Mouse (Mus musculus) intestine, embryonic 14.5 days (tissue): ENCODE results near the gene Olfr373. TPM values are rescaled to one million over a fixed set of nuclear protein-coding genes. Genes with fewer than 3 reads are reported as not detected.

Experiments used
- ATAC-seq: fragments of 200-750 bp; cut with Nextera tagmentation; replicated peaks from 2 replicates; pipeline ENCODE4 v1.8.0; 2017; ENCODE audit warnings: low read depth, moderate number of reproducible peaks, moderate TSS enrichment, moderate library complexity; ENCODE audit not compliant: low FRiP score, low TSS enrichment
- DNase-seq: peaks from one replicate; pipeline ENCODE4 v3.0.0-alpha.2; 2018; ENCODE audit warnings: low spot score
- H3K27ac ChIP-seq: fragments of 300-500 bp; sonication (generic); 2 replicates; pipeline ENCODE4 v1.5.1; 2014; ENCODE audit warnings: low read depth, mild to moderate bottlenecking, control low read depth
- H3K27me3 ChIP-seq: fragments of 300-500 bp; sonication (generic); replicated peaks from 2 replicates; pipeline ENCODE4 v1.6.1; 2014; ENCODE audit warnings: low read length, control low read depth; ENCODE audit not compliant: control insufficient read depth, insufficient read depth
- H3K36me3 ChIP-seq: fragments of 300-500 bp; sonication (generic); 2 replicates; pipeline ENCODE4 v1.6.1; 2014; ENCODE audit warnings: low read length, control low read depth; ENCODE audit not compliant: control insufficient read depth, insufficient read depth
- H3K4me1 ChIP-seq: fragments of 300-500 bp; sonication (generic); replicated peaks from 2 replicates; pipeline ENCODE4 v1.6.1; 2014; ENCODE audit warnings: low read length, control low read depth, mixed read lengths; ENCODE audit not compliant: control insufficient read depth, insufficient read depth
- H3K4me2 ChIP-seq: fragments of 300-500 bp; sonication (generic); 2 replicates; pipeline ENCODE4 v1.6.1; 2014; ENCODE audit warnings: low read length
- H3K4me3 ChIP-seq: fragments of 300-500 bp; sonication (generic); 2 replicates; pipeline ENCODE4 v1.5.1; 2014; ENCODE audit warnings: low read depth, low read length, control low read depth, mixed read lengths
- H3K9ac ChIP-seq: fragments of 300-500 bp; sonication (generic); 2 replicates; pipeline ENCODE4 v1.6.1; 2014; ENCODE audit warnings: mild to moderate bottlenecking, low read length
- H3K9me3 ChIP-seq: fragments of 300-500 bp; sonication (generic); 2 replicates; pipeline ENCODE4 v1.6.1; 2016; ENCODE audit warnings: low read length, control low read depth; ENCODE audit not compliant: control insufficient read depth
- WGBS: fragments of 180-500 bp; shearing (Covaris S2); extraction: QIAGEN DNeasy Blood & Tissue Kit; methylation state at CpG from one replicate; pipeline ENCODE4 v1.1.7; 2014; 5-methylcytosine and 5-hydroxymethylcytosine counted together
- polyA plus RNA-seq: library from polyadenylated mRNA; unstranded; fragments of >200 nt; fragmentation: Nextera tagmentation; extraction: Ambion mirVana; gene quantifications from 2 replicates; pipeline ENCODE4 v1.2.1, GENCODE M21; 2014

The Olfr373 gene
- polyA plus RNA-seq, 1 experiment from 2014 or later, result 0.11 TPM

GRCm38 (mm10) chr8:72147266-72147665, 64.3 kb downstream of the Olfr373 start:
- H3K27ac ChIP-seq, result no peak overlapping the region; the same call in 1 of the 2 replicates
- H3K4me3 ChIP-seq, result no peak overlapping the region
- DNase-seq (no peak), ATAC-seq (no peak)
- no peaks in the 10 kb centered on the region for H3K9me3 ChIP-seq
- H3K4me1 ChIP-seq, result no peaks in the 10 kb centered on the region
- no peak overlapping the region for H3K9ac ChIP-seq
- H3K4me2 ChIP-seq, result no peak overlapping the region
- no peaks in the 10 kb centered on the region for H3K27me3 ChIP-seq
- peaks cover 99% of the 10 kb centered on the region for H3K36me3 ChIP-seq
- WGBS, result 61% methylated on average over 2 of the region's 2 CpGs

DNA sequence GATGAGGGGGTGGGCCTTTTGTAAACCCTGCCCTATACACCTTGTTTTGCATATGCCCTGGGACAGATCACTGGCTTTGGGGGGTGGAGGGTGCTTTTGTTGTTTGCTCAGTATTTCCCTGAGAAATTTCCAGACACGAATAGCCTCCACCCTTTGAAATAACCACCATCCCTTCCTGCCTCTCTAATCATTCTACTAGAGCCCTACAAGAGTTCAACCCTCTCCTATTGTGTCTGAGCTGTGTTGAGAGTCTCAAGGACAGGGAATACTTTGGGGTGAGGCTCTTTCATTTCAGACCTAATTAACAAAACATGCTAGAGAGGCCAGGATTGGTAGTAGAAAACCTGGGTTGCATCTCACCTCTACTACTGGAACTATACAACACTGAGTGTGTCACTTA, 66.1 kb downstream of the Olfr373 start:
- no peak for ATAC-seq
- no peak overlapping the region for H3K4me2 ChIP-seq
- H3K27ac ChIP-seq, result no peak overlapping the region
- no peaks in the 10 kb centered on the region for H3K9me3 ChIP-seq
- 92% methylated on average over 1 of the region's 1 CpGs for WGBS
- H3K36me3 ChIP-seq, result peaks cover 98% of the 10 kb centered on the region
- no peaks in the 10 kb centered on the region for H3K27me3 ChIP-seq
- no peak for DNase-seq
- H3K4me3 ChIP-seq, result no peak overlapping the region
- no peaks in the 10 kb centered on the region for H3K4me1 ChIP-seq
- no peak overlapping the region for H3K9ac ChIP-seq

DNA sequence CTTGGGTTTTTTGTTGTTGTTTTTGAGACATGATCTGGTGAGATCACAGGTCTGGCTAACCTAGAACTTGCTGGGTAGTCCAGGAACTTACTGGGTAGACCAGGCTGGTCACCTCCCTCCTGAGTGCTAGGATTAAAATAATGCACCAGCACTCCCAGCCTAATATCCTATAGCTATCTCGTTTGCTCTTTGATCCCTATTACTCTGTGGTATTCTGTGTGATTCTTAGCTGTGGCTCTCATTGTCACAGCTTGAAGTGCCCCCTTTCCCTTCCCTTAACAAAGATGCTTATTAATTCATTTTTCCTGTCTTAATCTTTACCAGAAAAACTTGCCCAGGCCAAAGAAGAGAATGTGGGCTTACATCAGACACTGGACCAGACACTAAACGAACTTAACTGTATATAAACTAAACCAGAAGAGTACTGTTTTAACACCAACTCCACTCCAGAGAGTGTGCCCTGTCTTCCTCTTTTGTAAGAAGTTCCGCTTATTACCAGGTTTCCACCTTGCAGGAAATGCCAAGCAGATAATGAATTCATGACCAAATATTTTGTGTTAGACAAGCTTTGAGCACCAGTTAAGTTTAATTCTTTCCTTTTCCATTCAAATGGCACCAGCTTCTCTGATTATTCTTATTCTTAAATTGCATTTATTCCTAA, 68.6 kb downstream of the Olfr373 start:
- Histone ChIP-seq H3K4me2 (no peak overlapping the region), H3K4me3 (no peak overlapping the region), H3K36me3 (peaks cover 76% of the 10 kb centered on the region), H3K27me3 (no peaks in the 10 kb centered on the region), H3K27ac (no peak overlapping the region), H3K4me1 (no peaks in the 10 kb centered on the region), H3K9me3 (no peaks in the 10 kb centered on the region), H3K9ac (no peak overlapping the region)
- 78% methylated on average over 3 of the region's 3 CpGs for WGBS
- ATAC-seq (no peak), DNase-seq (no peak)

Other genes starting within 250 kb of the Olfr373 start
- gene Zfp709, start 201.2 kb upstream of the Olfr373 start, polyA plus RNA-seq, result 5.8 and 6.9 TPM in 2 replicates
- gene Zfp882, start 174.6 kb upstream of the Olfr373 start, polyA plus RNA-seq, result 4.1 and 6.4 TPM in 2 replicates
- gene Zfp617, start 174.5 kb upstream of the Olfr373 start, polyA plus RNA-seq, result 23.1 and 25.2 TPM in 2 replicates
- 24.5 and 28.3 TPM in 2 replicates for gene Zfp961, start 132.1 kb upstream of the Olfr373 start, polyA plus RNA-seq
- 1.0 and 1.1 TPM in 2 replicates for gene Cyp4f18, start 73.6 kb upstream of the Olfr373 start, polyA plus RNA-seq
- gene Olfr372, start 42.0 kb upstream of the Olfr373 start, polyA plus RNA-seq, result not detected in 2 replicates
- gene Olfr374, start 23.9 kb downstream of the Olfr373 start, polyA plus RNA-seq, result 0.08 and 0.28 TPM in 2 replicates
- 558 and 651 TPM in 2 replicates for gene Tpm4, start 51.8 kb downstream of the Olfr373 start, polyA plus RNA-seq
- 104 and 105 TPM in 2 replicates for gene Rab8a, start 78.0 kb downstream of the Olfr373 start, polyA plus RNA-seq
- gene Hsh2d, start 106.5 kb downstream of the Olfr373 start, polyA plus RNA-seq, result 0.81 and 1.1 TPM in 2 replicates
- not detected in 2 replicates for gene Cib3, start 129.7 kb downstream of the Olfr373 start, polyA plus RNA-seq
- gene Gm11034, start 130.5 kb downstream of the Olfr373 start, polyA plus RNA-seq, result not detected in 2 replicates
- gene Fam32a, start 136.6 kb downstream of the Olfr373 start, polyA plus RNA-seq, result 73.3 and 74.3 TPM in 2 replicates
- 108 and 118 TPM in 2 replicates for gene Ap1m1, start 156.8 kb downstream of the Olfr373 start, polyA plus RNA-seq
- 30.3 and 31.1 TPM in 2 replicates for gene Gm10282, start 222.1 kb downstream of the Olfr373 start, polyA plus RNA-seq
- gene Klf2, start 235.9 kb downstream of the Olfr373 start, polyA plus RNA-seq, result 5.0 and 6.9 TPM in 2 replicates